Mouse (Mus musculus): ENCODE results near the gene AW011738. TPM values are rescaled to one million over a fixed set of nuclear protein-coding genes. Genes with fewer than 3 reads are reported as not detected.

AW011738 gene
- polyA plus RNA-seq, 1 experiment = 0.48 TPM

DNA sequence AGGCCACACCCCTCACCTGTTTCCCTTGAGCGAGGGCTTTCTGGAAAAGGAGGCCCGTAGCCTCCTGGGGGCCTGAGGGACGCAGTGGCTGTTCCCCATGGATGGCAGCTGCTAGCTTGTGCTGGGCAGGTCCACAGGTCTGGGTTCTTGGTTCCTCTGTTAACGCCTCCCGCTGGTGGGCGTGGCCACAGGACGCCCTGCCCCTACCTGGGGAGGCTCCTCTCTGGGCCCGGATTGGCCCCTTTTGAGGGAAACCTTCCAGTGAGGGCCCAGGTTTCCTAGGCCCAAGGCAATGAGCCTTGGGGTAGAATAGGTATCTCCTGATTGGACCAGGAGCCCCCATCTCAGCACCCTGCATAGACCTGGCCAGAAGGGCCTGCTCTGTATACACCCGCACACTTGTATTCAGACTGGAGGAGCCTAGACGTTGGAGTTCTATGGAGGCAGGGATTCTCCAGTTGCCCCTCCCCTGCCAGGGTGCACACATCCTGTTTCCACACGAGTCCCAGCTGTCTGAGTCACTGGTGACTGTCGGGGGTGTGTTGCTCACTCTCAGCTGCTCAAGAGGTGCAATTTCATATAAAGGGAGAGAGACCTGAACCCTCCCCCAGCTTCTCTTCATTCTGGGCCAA is 25.4 kb downstream of the AW011738 start:
- no peak overlapping the region for H3K4me3 ChIP-seq
- H3K27me3 ChIP-seq (ENCODE audit: control insufficient read depth, insufficient read depth, insufficient read length) = no peaks in the 10 kb centered on the region
- H3K4me2 ChIP-seq (ENCODE audit: low read depth) = peak overlapping the region; percentile 31
- TF ChIP-seq MAX (IDR thresholded peaks at IDR 0.05; ENCODE audit: low read depth) (no peak), CEBPB (IDR thresholded peaks at IDR 0.05; ENCODE audit: insufficient read depth, poor library complexity, severe bottlenecking) (no peak), POLR2AphosphoS2 (IDR thresholded peaks at IDR 0.05; ENCODE audit: insufficient read length, low read depth) (no peak), USF1 (IDR thresholded peaks at IDR 0.05; ENCODE audit: low read depth) (no peak), POLR2A (IDR thresholded peaks at IDR 0.05; ENCODE audit: insufficient read length, low read depth) (no peak), MYOG (IDR thresholded peaks at IDR 0.05; ENCODE audit: control insufficient read depth in 1 of 3, insufficient read depth in 1 of 3, insufficient read length in 2 of 3, low read depth in 2 of 3) (peak in 1 of 3 experiments; percentile 42), SRF (IDR thresholded peaks at IDR 0.05; ENCODE audit: control insufficient read depth, insufficient read length, low read depth) (no peak), MYOD1 (IDR thresholded peaks at IDR 0.05; ENCODE audit: control insufficient read depth in 1 of 3, insufficient read length in 2 of 3, low read depth in 2 of 3) (peak in 1 of 3 experiments; percentile 38), E2F4 (IDR thresholded peaks at IDR 0.05; ENCODE audit: insufficient read depth) (no peak), TCF3 (IDR thresholded peaks at IDR 0.05; ENCODE audit: insufficient read length, low read depth) (no peak)
- H3K36me3 ChIP-seq (ENCODE audit: control insufficient read depth, insufficient read depth) = no peaks in the 10 kb centered on the region
- no peak overlapping the region for H3ac ChIP-seq (ENCODE audit: control insufficient read depth, insufficient read length)
- H3K79me2 ChIP-seq (ENCODE audit: control insufficient read depth, insufficient read depth) = no peaks in the 10 kb centered on the region

DNA sequence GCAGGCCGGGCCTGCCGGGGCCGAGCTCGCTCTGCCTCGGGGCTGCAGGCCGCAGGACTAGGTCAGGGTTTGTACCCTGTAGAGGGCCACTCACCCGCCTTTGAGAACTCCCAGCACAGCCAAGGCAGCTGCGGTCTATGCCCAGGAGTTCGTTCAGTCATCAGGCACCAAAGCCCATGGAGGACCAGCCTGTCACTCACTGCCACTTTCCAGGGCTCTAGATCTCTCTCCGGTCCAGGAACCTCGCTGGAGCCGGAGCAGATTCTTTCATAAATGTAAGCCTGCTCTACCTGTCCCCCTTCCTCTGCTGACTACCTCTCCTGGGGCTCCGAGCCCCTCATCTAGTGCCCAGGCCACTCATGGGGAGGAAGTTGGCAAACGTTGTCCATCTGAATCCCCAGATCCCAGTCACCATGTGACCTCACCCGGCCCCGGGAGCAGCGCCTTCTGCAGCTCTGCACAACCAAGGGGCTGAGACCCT is 31.0 kb downstream of the AW011738 start:
- H3K4me2 ChIP-seq (ENCODE audit: low read depth) = peak overlapping the region; percentile 83
- peak overlapping the region; percentile 55 for H3K4me3 ChIP-seq
- TF ChIP-seq USF1 (IDR thresholded peaks at IDR 0.05; ENCODE audit: low read depth) = peak; percentile 30
- TF ChIP-seq POLR2A (IDR thresholded peaks at IDR 0.05; ENCODE audit: insufficient read length, low read depth) = no peak
- peaks cover 3% of the 10 kb centered on the region for H3K79me2 ChIP-seq (ENCODE audit: control insufficient read depth, insufficient read depth)
- H3K36me3 ChIP-seq (ENCODE audit: control insufficient read depth, insufficient read depth) = no peaks in the 10 kb centered on the region
- H3ac ChIP-seq (ENCODE audit: control insufficient read depth, insufficient read length) = peak overlapping the region; percentile 66
- no peaks in the 10 kb centered on the region for H3K27me3 ChIP-seq (ENCODE audit: control insufficient read depth, insufficient read depth, insufficient read length)

DNA sequence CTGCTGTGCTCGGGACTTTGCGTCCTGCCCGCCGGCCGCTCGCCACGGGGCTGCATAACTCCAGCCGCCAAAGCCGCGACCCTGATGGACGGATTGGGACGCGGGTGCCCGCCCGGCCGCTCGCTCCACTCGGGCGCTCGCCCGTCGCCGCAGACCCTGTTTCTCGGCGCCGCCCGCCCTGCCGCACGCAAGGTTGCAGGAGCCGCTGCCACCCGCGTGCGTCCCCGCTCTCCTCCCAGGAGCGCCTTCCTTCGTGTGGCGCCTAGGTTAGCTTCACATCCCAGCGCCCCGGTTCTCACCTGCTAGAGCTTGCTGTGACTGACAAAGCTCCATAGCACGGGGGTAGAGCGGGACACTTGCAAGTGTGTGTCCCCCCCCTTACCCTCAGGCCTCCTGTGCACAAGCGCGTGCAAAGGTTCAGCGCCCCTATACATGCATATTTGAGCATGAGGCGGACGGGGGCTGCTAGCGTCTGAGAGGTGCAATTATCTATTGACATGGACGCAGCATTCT is 31.7 kb downstream of the AW011738 start, which contains the start of gene Plekhn1:
Gene Plekhn1 (minus strand): TSS at position 157 of the 513 bp plus-strand sequence.
- no peaks in the 10 kb centered on the region for H3K36me3 ChIP-seq (ENCODE audit: control insufficient read depth, insufficient read depth)
- H3K27me3 ChIP-seq (ENCODE audit: control insufficient read depth, insufficient read depth, insufficient read length) = no peaks in the 10 kb centered on the region
- H3K4me3 ChIP-seq = peak within 1 kb of the TSS; percentile 55
- TF ChIP-seq E2F4 (IDR thresholded peaks at IDR 0.05; ENCODE audit: insufficient read depth) = no peak
- TF ChIP-seq MYOG (IDR thresholded peaks at IDR 0.05; ENCODE audit: control insufficient read depth in 1 of 3, insufficient read depth in 1 of 3, insufficient read length in 2 of 3, low read depth in 2 of 3) = peak in 1 of 3 experiments; percentile 58
- TF ChIP-seq SRF (IDR thresholded peaks at IDR 0.05; ENCODE audit: control insufficient read depth, insufficient read length, low read depth) = no peak
- no peak for TF ChIP-seq REST (IDR thresholded peaks at IDR 0.05; ENCODE audit: insufficient read depth, insufficient read length)
- no peak for TF ChIP-seq MYOD1 (IDR thresholded peaks at IDR 0.05; ENCODE audit: control insufficient read depth in 1 of 3, insufficient read length in 2 of 3, low read depth in 2 of 3)
- TF ChIP-seq POLR2A (IDR thresholded peaks at IDR 0.05; ENCODE audit: insufficient read length, low read depth) = peak; percentile 56
- no peak for TF ChIP-seq TCF12 (IDR thresholded peaks at IDR 0.05; ENCODE audit: insufficient read depth, poor library complexity, severe bottlenecking)
- TF ChIP-seq MAX (IDR thresholded peaks at IDR 0.05; ENCODE audit: low read depth) = no peak
- TF ChIP-seq USF1 (IDR thresholded peaks at IDR 0.05; ENCODE audit: low read depth) = no peak
- TF ChIP-seq CEBPB (IDR thresholded peaks at IDR 0.05; ENCODE audit: insufficient read depth, poor library complexity, severe bottlenecking) = no peak
- H3K79me2 ChIP-seq (ENCODE audit: control insufficient read depth, insufficient read depth) = peaks cover 3% of the 10 kb centered on the region
- H3ac ChIP-seq (ENCODE audit: control insufficient read depth, insufficient read length) = peak within 1 kb of the TSS; percentile 66
- peak within 1 kb of the TSS; percentile 96 for H3K4me2 ChIP-seq (ENCODE audit: low read depth)

DNA sequence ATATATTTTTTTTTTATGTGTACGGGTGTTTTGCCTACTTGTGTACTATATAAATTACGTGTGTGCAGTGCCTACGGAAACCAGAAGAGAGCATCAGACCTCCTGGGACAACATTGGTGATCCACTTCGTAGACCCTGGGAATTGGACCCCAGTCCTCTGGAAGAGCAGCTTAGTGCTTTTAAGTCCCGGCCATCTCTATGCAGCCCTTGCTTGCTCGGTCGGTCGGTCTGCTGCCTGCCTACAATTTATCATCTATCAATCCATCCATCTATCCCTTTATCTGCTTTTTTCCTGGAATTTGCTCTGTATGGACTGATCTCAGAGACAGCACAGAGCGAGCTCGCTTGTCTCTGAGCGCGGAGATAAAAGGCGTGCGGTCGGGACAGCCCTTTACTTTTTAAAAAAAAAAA is 32.3 kb downstream of the AW011738 start:
- no peak for TF ChIP-seq SRF (IDR thresholded peaks at IDR 0.05; ENCODE audit: control insufficient read depth, insufficient read length, low read depth)
- TF ChIP-seq MAX (IDR thresholded peaks at IDR 0.05; ENCODE audit: low read depth) = no peak
- TF ChIP-seq USF1 (IDR thresholded peaks at IDR 0.05; ENCODE audit: low read depth) = no peak
- no peak for TF ChIP-seq TCF12 (IDR thresholded peaks at IDR 0.05; ENCODE audit: insufficient read depth, poor library complexity, severe bottlenecking)
- TF ChIP-seq MYOD1 (IDR thresholded peaks at IDR 0.05; ENCODE audit: control insufficient read depth in 1 of 3, insufficient read length in 2 of 3, low read depth in 2 of 3) = no peak
- no peak for TF ChIP-seq CEBPB (IDR thresholded peaks at IDR 0.05; ENCODE audit: insufficient read depth, poor library complexity, severe bottlenecking)
- TF ChIP-seq E2F4 (IDR thresholded peaks at IDR 0.05; ENCODE audit: insufficient read depth) = no peak
- TF ChIP-seq POLR2AphosphoS2 (IDR thresholded peaks at IDR 0.05; ENCODE audit: insufficient read length, low read depth) = no peak
- no peak for TF ChIP-seq TCF3 (IDR thresholded peaks at IDR 0.05; ENCODE audit: insufficient read length, low read depth)
- no peak for TF ChIP-seq POLR2A (IDR thresholded peaks at IDR 0.05; ENCODE audit: insufficient read length, low read depth)
- TF ChIP-seq REST (IDR thresholded peaks at IDR 0.05; ENCODE audit: insufficient read depth, insufficient read length) = no peak
- no peak for TF ChIP-seq MYOG (IDR thresholded peaks at IDR 0.05; ENCODE audit: control insufficient read depth in 1 of 3, insufficient read depth in 1 of 3, insufficient read length in 2 of 3, low read depth in 2 of 3)
- H3K79me2 ChIP-seq (ENCODE audit: control insufficient read depth, insufficient read depth) = peaks cover 3% of the 10 kb centered on the region
- peaks cover 3% of the 10 kb centered on the region for H3K36me3 ChIP-seq (ENCODE audit: control insufficient read depth, insufficient read depth)

More for the DNA sequence above, 32.3 kb downstream of the AW011738 start:
- peak overlapping the region; percentile 55 for H3K4me3 ChIP-seq
- peak overlapping the region; percentile 66 for H3ac ChIP-seq (ENCODE audit: control insufficient read depth, insufficient read length)
- no peaks in the 10 kb centered on the region for H3K27me3 ChIP-seq (ENCODE audit: control insufficient read depth, insufficient read depth, insufficient read length)
- peak overlapping the region; percentile 92 for H3K4me2 ChIP-seq (ENCODE audit: low read depth)

Data from myocyte (in vitro differentiated cells).